Mouse (Mus musculus) right cerebral cortex, adult 2 months (tissue): ENCODE measurements around the gene Rhbg.

Experiments
- DNase-seq, 2 experiments: peaks; one replicate each; pipeline ENCODE4 v3.0.0; 2021 to 2022; ENCODE audit warnings: low spot score in 2 of 2

Gene Rhbg

DNA sequence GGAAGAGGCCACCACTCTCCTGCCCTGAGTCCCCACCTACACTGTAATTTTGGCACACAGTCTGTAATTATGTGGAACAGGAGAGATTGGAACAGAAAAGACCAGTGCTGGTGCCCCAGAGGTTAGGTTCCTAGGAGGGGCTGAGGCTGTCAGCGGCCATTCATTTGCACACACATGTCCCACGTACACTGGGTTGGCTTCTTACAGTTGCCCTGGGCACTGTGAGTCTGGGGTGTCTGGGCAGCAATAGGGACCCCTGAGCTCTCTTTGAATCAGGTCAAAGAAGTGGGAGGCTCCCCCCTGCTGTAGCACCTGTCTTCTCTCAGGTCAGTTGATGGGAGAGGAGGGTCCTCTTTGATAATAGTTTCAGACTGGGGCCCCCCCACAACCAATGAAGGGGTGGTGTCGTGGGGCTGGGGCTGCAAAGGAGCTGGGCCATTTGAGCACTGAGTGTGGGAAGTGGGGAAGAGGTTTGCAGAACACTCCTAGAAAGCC, 46.2 kb downstream of the Rhbg start:
- DNase-seq = peak in 1 of 2 experiments; percentile 11

DNA sequence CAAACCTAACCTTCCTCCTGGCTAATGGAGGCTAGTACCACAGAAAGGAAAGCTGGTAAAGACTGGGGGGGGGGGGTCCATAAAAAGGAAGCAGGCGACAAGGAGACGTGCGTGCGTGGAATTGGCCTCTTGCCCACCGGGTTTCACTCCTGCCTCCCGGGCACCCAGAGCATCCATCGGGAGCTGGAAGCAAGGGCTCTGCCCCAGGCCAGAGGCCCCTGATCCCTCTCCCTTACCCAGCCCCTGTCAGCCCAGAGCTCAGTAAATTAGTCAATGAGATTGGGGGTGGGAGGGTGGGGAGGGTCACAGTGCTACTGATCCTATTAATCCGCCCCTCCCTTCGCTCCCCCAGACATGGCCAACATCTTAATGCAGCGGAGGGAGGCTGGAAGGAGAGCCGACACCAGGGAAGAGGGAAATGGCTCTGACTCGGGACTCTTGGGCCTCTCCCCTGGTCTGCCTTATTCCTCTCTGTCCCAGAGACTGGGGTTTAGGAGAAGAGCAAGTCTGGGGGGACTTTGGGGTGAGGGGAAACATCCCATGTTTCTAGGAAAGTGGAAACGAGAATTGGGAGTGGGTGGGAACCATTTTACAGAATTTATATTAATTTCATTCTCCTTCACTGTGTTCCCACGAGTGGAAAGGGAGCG, 46.9 kb downstream of the Rhbg start:
- DNase-seq = peak in 1 of 2 experiments; percentile 38

DNA sequence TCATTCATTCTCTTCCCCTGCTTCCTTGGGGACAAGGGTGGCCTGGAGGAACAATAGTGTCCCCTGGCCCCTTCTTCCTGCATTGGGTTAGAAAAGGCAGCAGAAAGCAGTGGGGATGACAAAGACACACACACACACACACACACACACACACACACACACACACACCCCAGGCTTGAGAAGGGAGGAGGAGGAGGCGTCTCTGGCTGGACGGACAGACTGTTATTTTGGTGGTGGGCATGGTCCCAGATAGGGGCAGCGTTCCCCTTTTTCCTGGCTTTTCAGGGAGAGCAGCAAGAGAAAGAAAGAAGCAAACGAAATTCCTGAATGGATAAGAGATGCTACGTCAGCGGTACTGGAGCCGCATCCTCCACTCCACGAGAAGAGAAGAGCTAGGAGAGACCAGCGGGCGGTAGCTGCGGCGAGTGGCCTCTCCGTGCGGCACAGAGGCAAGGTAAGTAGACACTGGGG, 47.6 kb downstream of the Rhbg start:
- DNase-seq = peak; percentile 76 to 80

DNA sequence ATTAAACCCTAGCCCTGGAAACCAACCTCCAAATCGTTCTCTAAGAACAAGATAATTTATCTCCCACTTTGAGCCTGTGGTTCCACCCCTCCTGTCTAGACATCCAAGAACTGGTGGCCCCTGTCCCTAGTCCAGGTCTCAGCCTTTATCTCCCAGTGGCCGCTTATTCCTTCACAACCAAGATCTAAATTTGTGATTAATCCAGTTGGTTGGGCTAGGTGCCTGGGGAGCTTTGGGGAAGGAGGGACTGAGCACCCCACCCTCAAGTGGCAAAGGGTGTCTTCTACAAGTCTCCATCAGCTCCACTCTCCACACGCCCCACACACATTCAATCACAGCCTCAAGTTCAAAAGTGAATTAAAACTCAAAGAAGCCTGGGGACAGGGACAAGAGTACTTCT, 48.0 kb downstream of the Rhbg start:
- DNase-seq = peak in 1 of 2 experiments; percentile 17

DNA sequence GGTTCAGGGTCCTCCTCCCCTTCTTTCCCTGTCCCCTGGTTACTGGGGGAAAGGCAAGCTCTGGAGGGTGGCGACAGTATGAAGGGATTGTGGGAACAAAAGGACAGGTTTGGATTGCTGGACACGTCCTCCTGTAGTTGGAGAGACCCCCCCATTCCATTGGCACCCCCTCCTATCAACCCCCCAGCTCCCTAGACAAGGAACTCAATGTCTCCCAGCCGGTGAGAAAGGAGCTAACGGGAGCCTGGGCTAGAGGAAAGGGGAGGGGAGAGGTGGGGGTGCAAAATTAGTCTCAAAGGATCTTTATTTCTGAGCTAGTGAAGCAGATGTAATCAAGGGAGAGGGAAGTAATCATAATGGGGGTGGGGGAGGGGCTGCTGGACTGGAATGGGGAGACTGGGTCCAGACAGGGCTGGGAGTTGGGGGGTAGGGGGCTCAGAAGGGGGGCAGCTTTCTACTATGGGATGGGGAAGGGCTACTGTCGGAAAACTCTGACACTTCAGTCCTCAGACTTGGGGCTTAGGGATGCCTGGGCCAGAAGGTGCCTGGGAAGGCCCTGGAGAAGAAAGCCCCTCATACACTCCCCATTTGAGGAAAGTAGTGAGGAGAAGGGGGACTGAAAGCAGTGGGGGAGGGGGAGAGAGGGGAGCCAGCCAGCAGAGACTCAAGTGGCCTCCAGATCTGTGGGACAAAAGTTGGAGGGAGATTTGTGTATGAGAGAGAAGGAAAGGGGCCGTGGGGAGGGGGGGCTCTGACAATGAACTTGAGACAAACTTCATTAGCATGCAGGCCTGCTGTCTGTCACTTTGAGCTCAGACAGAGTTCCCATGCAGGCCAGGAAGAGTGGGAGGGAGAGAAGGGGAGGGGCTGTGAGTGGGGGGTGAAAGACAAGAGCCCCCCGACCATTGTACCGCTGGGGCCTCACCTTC, 48.7 kb downstream of the Rhbg start:
- peak; percentile 3 to 18 for DNase-seq

DNA sequence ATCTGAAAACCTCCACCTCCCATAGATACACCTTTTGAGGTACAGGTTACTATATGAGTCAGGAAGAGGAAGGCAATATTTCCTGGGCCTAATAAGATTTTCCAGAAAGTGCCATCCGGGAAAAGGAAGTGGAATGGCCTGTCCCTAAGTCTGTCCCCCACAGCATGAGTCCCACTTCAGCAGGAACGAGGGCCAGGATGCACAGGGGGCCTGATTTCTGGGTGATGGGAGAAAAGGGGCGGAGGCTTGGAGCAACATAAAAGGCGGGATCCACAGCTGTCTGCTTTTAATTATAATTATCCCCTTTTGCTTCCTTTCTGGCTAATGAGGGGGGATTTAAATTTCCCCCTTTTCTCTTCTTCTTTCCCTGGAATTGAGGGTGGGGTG, 49.3 kb downstream of the Rhbg start:
- DNase-seq = peak in 1 of 2 experiments; percentile 8

DNA sequence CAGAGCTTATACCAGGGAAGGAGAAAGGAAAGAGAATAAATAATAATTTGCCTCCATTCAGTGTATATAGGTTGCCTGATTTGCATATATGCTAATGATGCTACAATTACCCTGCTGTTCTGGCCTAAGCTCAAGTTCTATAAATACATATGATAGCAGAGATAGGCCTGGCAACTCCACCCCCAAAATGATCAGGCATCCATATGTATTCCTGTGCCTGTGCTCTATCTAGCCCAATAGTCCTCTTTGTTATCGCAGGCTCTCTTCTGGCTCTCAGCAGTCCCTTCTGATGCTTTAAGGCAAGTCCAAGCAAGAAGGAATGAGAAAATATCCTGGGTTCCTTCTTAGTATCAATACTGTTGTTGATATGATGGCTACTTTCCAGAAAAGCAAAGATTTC, 49.8 kb downstream of the Rhbg start:
- DNase-seq = peak; percentile 19 to 38

DNA sequence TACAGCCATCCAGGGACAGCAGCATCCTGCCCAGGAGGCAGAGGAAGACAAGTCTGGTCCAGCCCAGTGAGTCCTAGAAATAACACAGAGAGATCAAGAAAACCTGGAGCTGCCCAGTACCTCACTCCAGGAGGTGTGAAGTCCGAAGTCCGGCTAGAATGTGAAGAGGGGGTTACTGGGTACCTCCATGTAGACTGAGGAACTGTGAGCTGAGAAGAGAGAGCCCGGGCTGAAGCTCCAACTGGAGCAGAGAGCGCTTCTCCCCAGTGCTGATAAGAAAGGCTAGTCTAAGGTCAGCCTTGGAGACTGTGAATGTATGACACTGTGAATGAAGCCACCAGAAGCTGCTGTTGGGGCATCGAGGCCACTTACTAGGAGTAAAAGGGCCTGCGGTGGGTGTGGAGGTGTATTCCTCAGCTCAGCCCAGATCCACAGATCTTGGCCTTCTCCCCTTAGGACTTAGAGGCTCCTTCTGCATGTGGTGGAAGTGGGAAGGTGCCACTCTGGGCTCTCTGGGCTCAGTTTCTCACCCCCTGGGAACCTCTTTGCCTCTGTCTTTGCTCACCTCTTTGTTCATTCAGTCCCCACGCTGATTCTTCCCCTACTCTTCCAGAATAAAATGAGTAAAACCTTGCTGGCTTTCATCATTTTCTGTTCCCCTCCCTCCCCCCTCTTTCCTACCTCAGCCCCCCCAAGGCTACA, 50.4 kb downstream of the Rhbg start:
- peak; percentile 8 to 25 for DNase-seq

DNA sequence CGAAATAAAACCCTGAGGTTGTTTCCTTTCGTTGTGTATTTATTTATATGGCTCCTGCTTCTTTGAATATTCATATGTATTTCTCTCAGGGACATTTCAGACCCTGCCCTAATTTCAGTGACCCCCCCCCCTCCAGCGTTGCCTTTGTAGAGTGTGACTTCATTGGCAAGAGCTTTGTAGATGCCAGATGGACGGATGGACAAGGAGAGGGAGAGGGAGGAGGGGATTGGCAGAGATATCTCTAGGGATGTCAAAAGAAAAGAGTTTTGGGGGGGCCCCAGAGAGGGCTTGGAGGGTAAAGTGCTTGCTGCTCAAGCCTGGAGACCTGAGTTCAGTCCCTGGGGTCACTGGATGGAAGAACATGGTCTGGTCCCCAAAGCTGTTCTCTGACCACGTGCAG, 51.1 kb downstream of the Rhbg start:
- no peak for DNase-seq

DNA sequence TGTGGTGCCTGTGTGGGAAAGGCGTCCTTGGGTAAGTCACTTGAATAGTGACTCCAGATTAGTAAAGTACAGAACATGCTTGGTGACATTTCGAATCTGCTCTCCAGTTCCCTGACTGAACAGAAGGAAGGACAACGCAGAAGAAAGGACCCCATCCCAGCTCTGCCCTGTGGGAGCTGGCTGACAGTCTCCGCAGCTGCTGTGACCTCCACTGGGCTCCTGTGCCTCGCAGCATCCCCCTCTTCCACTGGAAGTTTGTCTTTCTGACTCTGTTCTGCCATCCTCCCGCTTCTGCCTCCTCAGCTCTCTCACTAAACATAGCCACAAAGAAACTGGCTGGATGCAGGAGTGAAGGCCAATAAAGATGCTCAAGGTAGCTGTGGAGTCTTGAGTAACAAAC, 51.5 kb downstream of the Rhbg start:
- peak; percentile 6 to 26 for DNase-seq

DNA sequence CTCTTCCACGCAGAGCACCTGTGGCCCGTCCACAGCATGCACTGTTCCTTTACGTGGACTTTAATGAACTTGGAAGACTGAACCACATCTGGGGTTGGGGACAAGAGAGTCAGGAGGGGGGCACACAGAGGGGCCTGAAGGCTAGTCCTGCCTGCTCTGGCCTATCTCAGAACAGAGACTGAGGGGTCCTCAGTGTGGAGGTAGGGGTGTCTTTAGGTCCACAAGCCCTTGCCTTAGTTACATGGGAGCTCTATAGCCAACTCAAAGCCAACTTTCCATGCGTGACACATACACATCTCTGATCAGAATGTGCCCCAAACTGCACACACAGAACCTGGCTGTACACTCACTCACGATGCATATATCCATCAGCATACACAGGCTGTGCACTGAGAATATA, 52.9 kb downstream of the Rhbg start:
- peak in 1 of 2 experiments; percentile 22 for DNase-seq

DNA sequence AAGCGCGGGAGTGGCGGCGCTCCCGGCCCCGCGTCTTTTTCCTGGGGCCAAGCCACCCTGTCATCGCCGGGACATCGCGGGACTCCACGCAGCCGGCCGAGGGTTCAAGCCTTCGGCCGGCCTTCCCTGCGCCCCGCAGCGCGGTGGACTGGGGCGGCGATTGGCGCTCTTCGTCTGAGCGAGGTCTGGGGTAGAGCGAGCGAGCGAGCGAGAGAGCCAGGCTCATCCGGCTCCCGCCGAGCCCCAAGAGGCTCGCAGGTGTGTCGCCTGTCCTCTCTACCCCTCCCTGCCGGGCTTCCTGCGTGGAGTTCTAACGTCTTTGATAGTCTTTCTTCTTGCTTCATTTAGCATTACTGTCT, 53.6 kb downstream of the Rhbg start:
- DNase-seq = peak; percentile 7 to 21

DNA sequence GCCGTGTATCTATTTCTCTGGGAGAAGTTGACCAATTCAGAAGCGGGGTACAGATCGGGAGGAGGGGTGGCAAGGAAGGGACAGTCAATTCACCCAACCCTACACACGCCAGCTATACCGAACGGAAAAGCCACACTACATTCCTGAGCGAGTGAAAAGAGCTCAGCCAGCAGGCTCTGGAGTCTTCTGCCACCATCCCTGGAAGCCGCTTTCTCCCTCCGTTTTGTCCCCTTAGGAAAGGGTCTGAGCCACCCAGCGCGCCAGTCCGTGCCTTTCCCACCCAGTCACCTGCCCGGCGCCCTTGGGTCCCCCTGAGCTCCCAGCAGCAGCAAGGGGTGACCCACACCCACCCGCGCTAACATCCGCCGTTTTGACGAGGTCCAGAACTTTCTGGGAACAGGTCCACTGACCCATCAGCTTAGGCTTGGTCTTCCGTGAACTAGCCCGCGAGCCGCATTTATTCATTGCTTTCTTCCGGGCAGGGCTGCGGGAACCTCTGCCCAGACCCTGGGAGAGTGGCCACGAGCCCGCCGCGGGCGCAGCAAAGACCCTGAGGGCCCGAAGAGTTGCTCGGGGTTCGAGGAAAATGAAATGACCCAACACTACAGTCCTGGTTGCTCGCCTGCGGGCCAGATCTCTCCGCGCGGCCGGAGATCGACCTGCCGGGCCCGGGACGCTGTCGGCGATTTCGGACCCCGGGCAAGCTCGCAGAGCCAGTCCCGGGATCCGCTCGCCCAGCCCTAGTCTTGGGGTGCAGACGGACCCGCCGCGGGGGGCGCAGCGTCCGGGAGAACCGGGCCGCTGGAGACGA, 54.1 kb downstream of the Rhbg start:
- peak; percentile 29 to 42 for DNase-seq

DNA sequence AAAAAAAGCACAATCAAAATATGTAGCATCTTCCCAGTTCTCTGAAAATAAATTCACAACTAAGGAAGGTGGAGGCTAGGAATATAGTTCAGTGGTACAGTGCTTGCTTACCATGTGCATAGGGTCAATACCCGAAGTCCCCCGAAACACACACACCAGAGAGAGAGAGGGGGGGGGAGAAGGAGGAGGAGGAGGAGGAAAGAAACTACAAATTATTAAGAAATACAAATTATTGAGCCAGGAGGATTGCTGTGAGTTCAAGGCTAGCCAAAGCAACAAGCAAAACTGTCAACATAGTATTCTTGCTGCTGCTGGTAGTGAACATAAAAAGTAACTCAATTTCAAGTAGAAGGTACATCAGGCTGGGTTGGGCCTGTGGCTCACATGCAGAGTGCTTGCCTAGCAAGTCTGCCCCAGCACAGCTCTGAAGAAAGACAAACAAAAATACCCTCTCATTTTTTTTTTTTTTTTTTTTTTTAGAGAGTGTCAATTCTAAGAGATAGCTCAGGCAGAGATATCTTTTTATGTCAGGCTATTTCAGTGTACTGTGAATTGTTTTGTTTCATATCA, 54.9 kb downstream of the Rhbg start:
- DNase-seq = no peak

DNA sequence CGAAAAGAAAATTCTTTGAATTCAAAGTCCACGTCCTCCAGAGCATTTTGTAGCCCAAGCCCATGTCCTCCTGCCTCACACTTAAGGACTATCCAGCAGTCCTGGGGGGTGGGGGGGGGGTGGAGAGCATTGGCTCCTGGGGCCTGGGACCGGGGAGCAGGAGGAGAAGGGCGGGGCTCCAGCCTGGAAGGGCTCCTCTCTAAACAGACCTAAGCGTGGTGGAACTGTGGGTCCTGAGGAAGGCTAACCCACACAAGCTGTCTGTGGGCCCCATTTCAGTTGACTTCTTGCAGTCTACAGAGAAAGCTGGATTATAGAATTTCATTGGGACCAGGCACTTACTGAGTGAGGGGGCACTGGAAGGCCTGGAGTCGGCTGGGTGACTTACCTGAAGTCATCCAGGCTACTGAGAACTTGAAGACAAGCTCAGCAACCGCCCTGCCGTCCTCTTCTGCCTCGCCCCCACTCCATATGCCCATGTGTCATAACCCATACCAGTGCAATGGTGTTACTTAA, 55.9 kb downstream of the Rhbg start:
- peak in 1 of 2 experiments; percentile 7 for DNase-seq

DNA sequence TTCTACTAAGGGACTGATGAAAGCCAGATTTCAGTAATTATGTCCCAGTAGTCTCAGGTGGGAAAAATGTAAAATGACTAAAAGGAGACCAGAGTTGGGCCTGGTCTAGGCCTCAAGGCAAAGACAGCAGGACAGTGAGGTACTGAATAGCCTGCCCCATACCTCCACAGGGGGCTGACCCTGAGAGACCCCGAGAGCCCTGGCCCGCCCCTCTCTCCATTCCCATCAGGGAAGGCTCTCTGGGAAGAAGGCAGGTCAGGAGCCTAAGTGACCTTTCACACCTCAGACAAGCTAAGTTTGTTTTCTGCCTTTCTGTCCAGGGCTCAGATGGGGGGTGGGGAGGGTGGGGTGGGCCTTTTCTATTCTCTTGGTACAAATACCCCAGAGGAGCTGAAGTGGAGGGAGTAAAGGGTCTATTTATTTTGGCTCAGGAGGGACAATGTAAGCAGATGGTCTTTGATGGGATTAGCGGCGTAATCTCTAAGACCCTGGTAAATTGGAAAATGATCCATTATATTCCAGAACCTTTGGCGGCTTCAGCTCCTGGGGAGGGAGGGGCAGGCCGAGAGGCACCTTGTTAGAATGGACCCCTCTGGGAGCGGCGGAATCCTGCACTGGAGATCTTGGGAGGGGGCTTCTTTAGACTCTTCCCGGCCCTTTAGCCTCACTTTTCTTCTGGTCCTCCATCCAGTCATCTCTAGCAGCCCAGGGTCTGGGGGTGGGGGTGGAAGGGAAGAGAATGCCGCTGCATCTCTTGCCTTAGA, 56.6 kb downstream of the Rhbg start:
- DNase-seq = no peak
